Mouse (Mus musculus) CH12.LX (cell line): ENCODE results near the gene Ophn1. TPM values are rescaled to one million over a fixed set of nuclear protein-coding genes. Genes with fewer than 3 reads are reported as not detected.
A peak's percentile ranks its signal among the peaks of the same experiment; 100 is the strongest.

Source experiments
- DNase-seq: peaks from one replicate; pipeline ENCODE4 v3.0.0-alpha.2; 2013; ENCODE audit errors: extremely low read depth
- H3K27ac ChIP-seq: 2 replicates; pipeline ENCODE4 v1.5.1; 2012; ENCODE audit warnings: low read depth, mild to moderate bottlenecking, control low read depth, moderate library complexity; ENCODE audit not compliant: insufficient read depth
- H3K27me3 ChIP-seq: replicated peaks from 2 replicates; pipeline ENCODE3; 2012; ENCODE audit warnings: inconsistent platforms
- H3K36me3 ChIP-seq, 2 experiments: replicated peaks in 1 of 2; 2 replicates each; pipeline versions ENCODE3 to v1.6.1; 2012; ENCODE audit warnings: inconsistent platforms in 1 of 2, low read length in 1 of 2, mild to moderate bottlenecking in 1 of 2, mixed read lengths in 1 of 2, moderate library complexity in 1 of 2; ENCODE audit not compliant: control insufficient read depth in 1 of 2, insufficient read depth in 1 of 2
- H3K4me1 ChIP-seq, 2 experiments: 2 replicates each; pipeline ENCODE4 v1.6.1; 2012; ENCODE audit warnings: inconsistent platforms in 1 of 2, moderate library complexity in 1 of 2; ENCODE audit not compliant: insufficient read depth in 2 of 2, control insufficient read depth in 1 of 2
- H3K4me2 ChIP-seq: 2 replicates; pipeline ENCODE4 v1.6.1; 2012; ENCODE audit warnings: low read depth, mild to moderate bottlenecking, control low read depth; ENCODE audit not compliant: poor library complexity, insufficient read depth, severe bottlenecking
- H3K4me3 ChIP-seq, 3 experiments: fragments of 150-350 bp in 1 of 3; sonication (generic) in 1 of 3; replicated peaks in 1 of 3; 2 replicates each; pipeline versions ENCODE3 to v1.5.1; 2011 to 2012; ENCODE audit warnings: low read depth in 2 of 3, low read length in 2 of 3, mild to moderate bottlenecking in 2 of 3, moderate library complexity in 2 of 3, control low read depth in 1 of 3, improper control_type of control experiment in 1 of 3, inconsistent platforms in 1 of 3, mixed read lengths in 1 of 3; ENCODE audit not compliant: poor library complexity in 1 of 3
- H3K79me2 ChIP-seq: replicated peaks from 2 replicates; pipeline ENCODE4 v1.6.1; 2012; ENCODE audit warnings: mild to moderate bottlenecking, moderate library complexity; ENCODE audit not compliant: control insufficient read depth, poor library complexity, insufficient read depth, severe bottlenecking; ENCODE audit errors: extremely low read depth
- H3K9ac ChIP-seq: 2 replicates; pipeline ENCODE4 v1.6.1; 2012; ENCODE audit warnings: low read depth, mild to moderate bottlenecking, control low read depth, moderate library complexity; ENCODE audit not compliant: insufficient read depth
- H3K9me3 ChIP-seq: replicated peaks from 2 replicates; pipeline ENCODE3; 2012; ENCODE audit warnings: low read length, inconsistent platforms, mixed read lengths
- CHD2 ChIP-seq: IDR thresholded peaks from 2 replicates; pipeline ENCODE4 v1.6.1; 2011; ENCODE audit warnings: low read length, improper control_type of control experiment
- CTCF ChIP-seq, 2 experiments: IDR thresholded peaks in 1 of 2; conservative IDR thresholded peaks in 1 of 2; 2 replicates each; pipeline ENCODE4 v1.5.1; 2011 to 2012; ENCODE audit warnings: low read depth in 2 of 2, low read length in 2 of 2, improper control_type of control experiment in 1 of 2, inconsistent platforms in 1 of 2, mild to moderate bottlenecking in 1 of 2, moderate library complexity in 1 of 2
- E2F4 ChIP-seq: IDR thresholded peaks from 2 replicates; pipeline ENCODE4 v1.6.1; 2011; ENCODE audit warnings: low read depth, low read length, improper control_type of control experiment; ENCODE audit not compliant: insufficient replicate concordance
- ELF1 ChIP-seq: IDR thresholded peaks from 2 replicates; pipeline ENCODE4 v1.6.1; 2014; ENCODE audit warnings: low read depth, mild to moderate bottlenecking, inconsistent platforms, low read length, improper control_type of control experiment
- ETS1 ChIP-seq: conservative IDR thresholded peaks from 2 replicates; pipeline ENCODE4 v1.6.1; 2012; ENCODE audit warnings: low read depth, mild to moderate bottlenecking, inconsistent platforms, low read length, improper control_type of control experiment, moderate library complexity
- GABPA ChIP-seq: IDR thresholded peaks from 2 replicates; pipeline ENCODE4 v1.6.1; 2012; ENCODE audit warnings: low read depth, low read length, improper control_type of control experiment, inconsistent platforms; ENCODE audit not compliant: insufficient replicate concordance
- HCFC1 ChIP-seq: IDR thresholded peaks from 2 replicates; pipeline ENCODE4 v1.6.1; 2012; ENCODE audit warnings: low read depth, mild to moderate bottlenecking, inconsistent platforms, low read length, improper control_type of control experiment
- IRF4 ChIP-seq: IDR thresholded peaks from 2 replicates; pipeline ENCODE4 v1.6.1; 2014; ENCODE audit warnings: low read depth, mild to moderate bottlenecking, inconsistent platforms, low read length, improper control_type of control experiment
- JUND ChIP-seq: conservative IDR thresholded peaks from 2 replicates; pipeline ENCODE4 v1.6.1; 2011; ENCODE audit warnings: low read depth, low read length, improper control_type of control experiment
- KAT2A ChIP-seq: IDR thresholded peaks from 2 replicates; pipeline ENCODE4 v1.6.1; 2012; ENCODE audit warnings: low read length, improper control_type of control experiment, inconsistent platforms; ENCODE audit not compliant: insufficient replicate concordance
- MAFK ChIP-seq: IDR thresholded peaks from 2 replicates; pipeline ENCODE4 v1.6.1; 2011; ENCODE audit warnings: low read length, improper control_type of control experiment; ENCODE audit not compliant: insufficient replicate concordance
- MAX ChIP-seq: IDR thresholded peaks from 2 replicates; pipeline ENCODE4 v1.6.1; 2011; ENCODE audit warnings: low read length, improper control_type of control experiment
- MEF2A ChIP-seq: IDR thresholded peaks from 2 replicates; pipeline ENCODE4 v1.6.1; 2014; ENCODE audit warnings: low read depth, mild to moderate bottlenecking, inconsistent platforms, low read length, improper control_type of control experiment, borderline replicate concordance
- MXI1 ChIP-seq: IDR thresholded peaks from 2 replicates; pipeline ENCODE4 v1.6.1; 2011; ENCODE audit warnings: mild to moderate bottlenecking, low read depth, low read length, improper control_type of control experiment
- MYC ChIP-seq: IDR thresholded peaks from 2 replicates; pipeline ENCODE4 v1.6.1; 2011; ENCODE audit warnings: low read depth, mild to moderate bottlenecking, improper control_type of control experiment, low read length
- RAD21 ChIP-seq: IDR thresholded peaks from 2 replicates; pipeline ENCODE4 v1.6.1; 2011; ENCODE audit warnings: low read depth, mild to moderate bottlenecking, low read length, improper control_type of control experiment, moderate library complexity
- TCF12 ChIP-seq: IDR thresholded peaks from 2 replicates; pipeline ENCODE4 v1.6.1; 2014; ENCODE audit warnings: low read depth, mild to moderate bottlenecking, inconsistent platforms, low read length, improper control_type of control experiment
- UBTF ChIP-seq: IDR thresholded peaks from 2 replicates; pipeline ENCODE4 v1.6.1; 2012; ENCODE audit warnings: low read depth, mild to moderate bottlenecking, inconsistent platforms, low read length, improper control_type of control experiment, moderate library complexity
- ZKSCAN1 ChIP-seq: IDR thresholded peaks from 2 replicates; pipeline ENCODE4 v1.6.1; 2012; ENCODE audit warnings: low read depth, inconsistent platforms, low read length, improper control_type of control experiment, borderline replicate concordance
- dilution Hi-C: fragments of 300-500 bp; cut with MboI; formaldehyde crosslinking; loops from 2 replicates; pipeline ENCODE4 v1.14.3; 2020; ENCODE audit warnings: low sequenced_read_pairs; ENCODE audit not compliant: extremely low pct_unique_long_range_greater_than_20kb, extremely low pct_ligation_motif_present
- in situ Hi-C: fragments of 300-500 bp; cut with MboI; formaldehyde crosslinking; loops from 3 replicates; pipeline ENCODE4 v1.14.3; 2019; ENCODE audit warnings: low sequenced_read_pairs, low pct_ligation_motif_present, low pct_unique_long_range_greater_than_20kb, mixed read lengths
- polyA plus RNA-seq: library from polyadenylated mRNA; unstranded; fragments of >175 nt; gene quantifications from 2 replicates; pipeline ENCODE4 v1.2.1, GENCODE M21; 2012; ENCODE audit warnings: low read depth; ENCODE audit not compliant: insufficient read length
- total RNA-seq, 2 experiments: library from RNA; depleted of rRNA; stranded (reverse); fragments of 300-350 nt in 1 of 2; fragments of >200 nt in 1 of 2; gene quantifications; 2 replicates each; pipeline ENCODE4 v1.2.3; 2012 to 2014

Ophn1 gene
- total and polyA plus RNA-seq, 3 experiments = not detected

DNA sequence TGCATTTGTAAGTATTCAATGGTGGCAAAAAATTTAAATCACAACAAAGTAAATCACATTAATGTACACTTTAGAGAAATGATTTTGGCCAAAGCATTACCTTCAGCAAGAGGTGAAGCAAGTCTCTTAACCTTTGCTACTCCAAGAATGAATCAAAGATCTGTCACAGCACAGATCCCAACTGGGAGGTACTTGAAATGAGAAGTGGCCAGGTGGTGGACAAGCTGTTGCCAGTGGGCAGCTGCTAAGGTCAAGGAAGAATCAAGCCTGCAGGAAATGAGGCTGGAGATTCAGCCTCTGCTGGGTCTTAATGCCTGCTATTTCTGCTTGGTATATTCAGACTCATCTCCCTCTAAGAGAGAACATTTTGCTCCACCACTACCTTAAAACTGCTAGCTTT lies 87.0 kb downstream of the Ophn1 start:
- H3K36me3 ChIP-seq = no peaks in the 10 kb centered on the region
- no peak overlapping the region for H3K4me2 ChIP-seq
- no peak overlapping the region for H3K4me3 ChIP-seq
- no peak for DNase-seq
- no peaks in the 10 kb centered on the region for H3K79me2 ChIP-seq
- no peaks in the 10 kb centered on the region for H3K4me1 ChIP-seq
- H3K27ac ChIP-seq = no peak overlapping the region
- in situ Hi-C loops (no loop called here), dilution Hi-C loops (no loop called here)
- H3K9me3 ChIP-seq = no peaks in the 10 kb centered on the region
- no peak overlapping the region for H3K9ac ChIP-seq
- TF ChIP-seq CTCF (conservative IDR thresholded peaks at IDR 0.05 in 1 of 2, IDR thresholded peaks at IDR 0.05 in 1 of 2; ENCODE audit: low read depth in 2 of 2, low read length in 2 of 2) (no peak), GABPA (no peak), MAX (no peak), RAD21 (no peak), IRF4 (no peak)
- H3K27me3 ChIP-seq = no peaks in the 10 kb centered on the region

DNA sequence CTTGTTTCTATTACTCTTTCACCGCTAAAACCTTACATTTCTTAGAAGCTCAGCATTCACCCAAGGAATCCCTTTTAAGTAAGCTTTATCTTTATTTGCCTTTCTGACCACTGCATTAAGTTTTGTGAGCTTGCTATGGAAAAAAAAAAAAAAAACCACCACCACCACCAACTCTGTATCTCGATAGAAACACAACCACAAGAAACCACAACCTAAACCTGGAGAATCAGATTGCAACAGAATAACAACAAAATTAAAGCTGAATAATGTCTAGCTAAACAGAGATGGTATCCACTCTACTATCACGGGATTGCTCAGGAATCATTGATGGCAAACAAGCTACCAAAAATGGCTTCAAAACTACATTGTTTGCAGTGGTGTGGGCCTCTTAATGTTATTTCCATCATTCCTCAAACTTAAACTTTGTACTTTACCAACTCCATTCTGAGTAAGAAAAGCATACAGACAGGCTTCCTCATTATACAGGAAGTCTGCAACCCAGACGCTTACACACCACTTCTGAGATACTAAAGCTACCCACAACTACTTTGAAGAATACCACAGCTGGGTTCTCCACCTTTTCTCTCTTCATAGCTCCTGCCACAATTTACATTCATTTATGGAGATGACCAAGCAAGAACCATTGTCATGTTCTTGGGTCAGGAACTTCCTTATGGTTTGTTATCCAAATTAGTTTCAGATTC lies 116.4 kb downstream of the Ophn1 start:
- peak; percentile 21 for DNase-seq
- in situ Hi-C loops (no loop called here), dilution Hi-C loops (no loop called here)
- no peak for TF ChIP-seq MAX
- H3K36me3 ChIP-seq = no peaks in the 10 kb centered on the region
- H3K9me3 ChIP-seq = no peaks in the 10 kb centered on the region
- H3K27me3 ChIP-seq = no peaks in the 10 kb centered on the region
- H3K4me1 ChIP-seq = peaks cover 0 to 8% of the 10 kb centered on the region in 2 experiments; a peak in 1 of 4 replicates
- H3K4me2 ChIP-seq = no peak overlapping the region
- no peak overlapping the region for H3K9ac ChIP-seq
- H3K27ac ChIP-seq = no peak overlapping the region
- no peak overlapping the region for H3K4me3 ChIP-seq
- H3K79me2 ChIP-seq = no peaks in the 10 kb centered on the region

DNA sequence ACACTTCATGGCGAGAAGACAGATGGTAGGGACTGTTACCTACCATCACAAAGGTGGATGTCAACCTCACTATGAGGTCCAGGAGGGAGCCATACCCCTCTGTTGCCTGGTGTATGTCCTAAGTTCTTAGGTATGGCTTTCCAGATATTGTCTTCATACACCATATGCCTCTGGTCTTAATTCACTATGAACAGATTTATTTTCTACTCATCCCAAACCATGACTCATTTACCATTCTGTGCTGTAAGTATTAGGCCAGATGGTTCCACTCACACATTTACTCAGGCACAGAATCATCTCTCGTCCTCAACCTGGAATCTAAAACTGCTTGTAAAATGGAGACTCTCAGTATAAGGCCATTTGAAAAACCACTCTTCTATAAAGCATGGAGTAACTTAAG lies 135.7 kb downstream of the Ophn1 start:
- H3K4me1 ChIP-seq = no peaks in the 10 kb centered on the region
- no peaks in the 10 kb centered on the region for H3K9me3 ChIP-seq
- H3K36me3 ChIP-seq = no peaks in the 10 kb centered on the region
- no peaks in the 10 kb centered on the region for H3K27me3 ChIP-seq
- H3K9ac ChIP-seq = no peak overlapping the region
- no peak for DNase-seq
- dilution Hi-C loops (no loop called here), in situ Hi-C loops (no loop called here)
- TF ChIP-seq IRF4 (no peak), HCFC1 (no peak), JUND (no peak), MAFK (no peak), MAX (no peak), ELF1 (no peak), MEF2A (no peak), GABPA (no peak), TCF12 (no peak), ETS1 (no peak), UBTF (no peak), ZKSCAN1 (no peak), E2F4 (no peak), MYC (no peak), RAD21 (no peak), CHD2 (no peak), KAT2A (no peak), MXI1 (no peak)
- no peaks in the 10 kb centered on the region for H3K79me2 ChIP-seq
- H3K27ac ChIP-seq = no peak overlapping the region
- H3K4me2 ChIP-seq = no peak overlapping the region
- H3K4me3 ChIP-seq = no peak overlapping the region
